Mouse (Mus musculus) embryonic fibroblast, embryonic 13.5 days (primary cell): ENCODE results near the gene Smo.

Source experiments
- CTCF ChIP-seq: IDR thresholded peaks from 2 replicates; pipeline ENCODE4 v1.5.1; 2011; ENCODE audit warnings: mild to moderate bottlenecking, control low read depth, low read length, moderate library complexity, borderline replicate concordance; ENCODE audit not compliant: insufficient read depth
- POLR2A ChIP-seq: IDR thresholded peaks from 2 replicates; pipeline ENCODE4 v1.6.1; 2011; ENCODE audit warnings: low read depth, mild to moderate bottlenecking, control low read depth, low read length, moderate library complexity

DNA sequence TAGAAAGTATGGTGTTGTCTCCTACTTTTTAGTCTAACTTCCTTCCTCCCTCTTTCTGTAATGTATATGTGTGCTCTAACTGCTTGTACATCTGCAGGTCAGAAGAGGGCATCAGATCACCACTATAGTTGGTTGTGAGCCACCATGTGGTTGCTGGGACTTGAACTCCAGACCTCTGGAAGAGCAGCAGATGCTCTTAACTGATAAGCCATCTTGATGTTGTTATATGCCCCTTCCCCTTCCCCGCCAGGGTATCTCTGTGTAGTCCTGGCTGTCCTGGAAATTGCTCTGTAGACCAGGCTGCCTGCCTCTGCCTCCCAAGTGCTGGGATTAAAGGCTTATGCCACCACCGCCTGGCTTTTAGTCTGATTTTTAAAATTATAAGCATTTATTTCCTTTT is 31.6 kb downstream of the Smo start:
- TF ChIP-seq POLR2A (no peak), CTCF (no peak)
